Comparison of ENCODE assay signal across 26 mouse cellular contexts in the genomic region with DNA sequence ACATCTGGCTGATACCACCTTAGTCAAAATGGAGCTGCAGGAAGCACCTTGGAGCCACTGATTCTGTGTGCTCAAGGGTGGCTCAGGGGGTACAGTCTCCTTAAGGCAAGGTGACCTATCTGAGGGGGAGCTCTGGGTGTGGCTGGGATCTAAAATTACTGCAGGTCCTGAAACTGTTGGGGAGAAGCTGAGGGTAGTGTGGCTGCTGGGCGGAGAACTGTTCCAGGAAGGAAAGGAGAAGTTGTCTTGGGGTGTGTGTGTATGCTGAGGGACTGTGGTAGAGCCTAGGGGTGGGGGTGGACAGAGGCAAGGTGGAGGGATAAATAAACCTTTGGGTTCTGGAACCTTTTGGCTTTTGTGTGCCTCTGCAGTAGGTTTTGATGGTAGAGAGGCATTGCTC. TPM values are rescaled to one million over a fixed set of nuclear protein-coding genes. Genes with fewer than 3 reads are reported as not detected.
DNase-seq lines count a peak whose midpoint lies in the region; ATAC-seq and TF ChIP-seq lines count a peak whose summit lies in the region.
"Had no signal": no experiment of that assay in that cellular context is flagged by ENCODE, and none has a peak within 500 bp of the region (broad histone marks: within the 10 kb centered on the region; RNA-seq: fewer than 3 reads in every experiment).

No protein-coding gene starts in this region.

- no peaks in the 10 kb centered on the region for H3K9me3 ChIP-seq in liver, embryonic 12.5 days (replicated peaks)
- no peaks in the 10 kb centered on the region for H3K9me3 ChIP-seq in liver, postnatal 0 days (ENCODE audit: low read length)
- H3K9me3 ChIP-seq in midbrain, embryonic 10.5 days (replicated peaks), result no peaks in the 10 kb centered on the region
- H3K9me3 ChIP-seq: embryonic facial prominence, embryonic 12.5 days; heart, embryonic 13.5 days; lung, embryonic 15.5 days; midbrain, embryonic 15.5 days; neural tube, embryonic 12.5 days had no signal

- no peak for TF ChIP-seq EP300 in liver, postnatal 0 days (IDR thresholded peaks at IDR 0.05; ENCODE audit: low read depth)

- H3K27me3 ChIP-seq in liver, embryonic 12.5 days (replicated peaks), result peaks cover 35% of the 10 kb centered on the region
- H3K27me3 ChIP-seq in liver, postnatal 0 days (ENCODE audit: insufficient read depth, low read length), result no peaks in the 10 kb centered on the region
- H3K27me3 ChIP-seq in midbrain, embryonic 10.5 days (ENCODE audit: low read depth, poor library complexity, severe bottlenecking), result peaks cover 7% of the 10 kb centered on the region
- H3K27me3 ChIP-seq: midbrain, embryonic 15.5 days had no signal

- peak overlapping the region; percentile 0; the same call in 1 of the 2 replicates for H3K4me2 ChIP-seq in liver, embryonic 12.5 days
- H3K4me2 ChIP-seq in liver, postnatal 0 days (ENCODE audit: low read depth, low read length), result no peak overlapping the region
- H3K4me2 ChIP-seq: embryonic facial prominence, embryonic 12.5 days; heart, embryonic 13.5 days; hindbrain, embryonic 14.5 days; lung, embryonic 15.5 days; midbrain, embryonic 15.5 days; neural tube, embryonic 12.5 days had no signal

- no peak overlapping the region for H3K4me3 ChIP-seq in liver, embryonic 12.5 days
- H3K4me3 ChIP-seq in liver, postnatal 0 days (ENCODE audit: low read depth, low read length), result no peak overlapping the region
- H3K4me3 ChIP-seq in midbrain, embryonic 10.5 days, result no peak overlapping the region
- H3K4me3 ChIP-seq: embryonic facial prominence, embryonic 12.5 days; heart, embryonic 13.5 days; lung, embryonic 15.5 days; midbrain, embryonic 15.5 days; myocyte; neural tube, embryonic 12.5 days had no signal

- H3K4me1 ChIP-seq in liver, embryonic 12.5 days, result peaks cover 100% of the 10 kb centered on the region
- H3K4me1 ChIP-seq in liver, postnatal 0 days (ENCODE audit: insufficient read depth), result peaks cover 49% of the 10 kb centered on the region
- 0 out of 2 replicates have a peak, but pooled peaks cover 3% of the 10 kb centered on the region for H3K4me1 ChIP-seq in midbrain, embryonic 10.5 days
- H3K4me1 ChIP-seq: embryonic facial prominence, embryonic 12.5 days; lung, embryonic 15.5 days; midbrain, embryonic 15.5 days; neural tube, embryonic 12.5 days had no signal

- DNase-seq in liver, postnatal 0 days, result no peak
- DNase-seq in layer of hippocampus, adult 8-10 months (ENCODE audit: low spot score in 2 of 2), result no peak
- DNase-seq in midbrain, embryonic 10.5 days (ENCODE audit: low spot score), result no peak
- DNase-seq in urinary bladder, postnatal 4 days (ENCODE audit: low spot score in 2 of 2), result no peak
- DNase-seq: adrenal gland, adult 8-10 months; cerebellum, adult 8-10 months; cerebellum, postnatal 25 days; embryo, embryonic 11 days; gastrocnemius, postnatal 25 days; heart, postnatal 10 days; kidney, postnatal 14 days; right cerebral cortex, adult 18-20 months; spleen, adult 18-20 months had no signal

- no peak for TF ChIP-seq CTCF in liver, postnatal 0 days (IDR thresholded peaks at IDR 0.05; ENCODE audit: low read depth)

- peak overlapping the region; percentile 45; the same call in 1 of the 2 replicates for H3K9ac ChIP-seq in liver, embryonic 12.5 days
- H3K9ac ChIP-seq in liver, postnatal 0 days (replicated peaks), result no peak overlapping the region
- H3K9ac ChIP-seq: embryonic facial prominence, embryonic 12.5 days; heart, embryonic 13.5 days; hindbrain, embryonic 14.5 days; lung, embryonic 15.5 days; midbrain, embryonic 15.5 days; neural tube, embryonic 12.5 days had no signal

- no peak for ATAC-seq in liver, embryonic 12.5 days
- no peak for ATAC-seq in liver, postnatal 0 days
- peak; percentile 46 for ATAC-seq in common myeloid progenitor, adult 5-6 weeks (replicated peaks; ENCODE audit: low read depth, poor library complexity, severe bottlenecking)
- peak; percentile 78 for ATAC-seq in megakaryocyte, adult 5-6 weeks (ENCODE audit: poor library complexity, severe bottlenecking)
- ATAC-seq: CD4-positive, CD25-positive, alpha-beta regulatory T cell, adult 4 months; forebrain, embryonic 14.5 days; intestine, postnatal 0 days; midbrain, embryonic 15.5 days had no signal

- peaks cover 86% of the 10 kb centered on the region for H3K36me3 ChIP-seq in liver, embryonic 12.5 days
- H3K36me3 ChIP-seq in liver, postnatal 0 days (replicated peaks; ENCODE audit: insufficient read depth, low read length), result no peaks in the 10 kb centered on the region
- no peaks in the 10 kb centered on the region for H3K36me3 ChIP-seq in midbrain, embryonic 10.5 days
- H3K36me3 ChIP-seq: embryonic facial prominence, embryonic 12.5 days; heart, embryonic 13.5 days; lung, embryonic 15.5 days; midbrain, embryonic 15.5 days; neural tube, embryonic 12.5 days had no signal

- H3K27ac ChIP-seq in liver, embryonic 12.5 days, result peak overlapping the region; percentile 38
- no peak overlapping the region for H3K27ac ChIP-seq in liver, postnatal 0 days (ENCODE audit: low read depth)
- H3K27ac ChIP-seq in midbrain, embryonic 10.5 days (replicated peaks), result no peak overlapping the region
- H3K27ac ChIP-seq: embryonic facial prominence, embryonic 12.5 days; heart, embryonic 13.5 days; hindbrain, embryonic 14.5 days; lung, embryonic 15.5 days; midbrain, embryonic 15.5 days; neural tube, embryonic 12.5 days had no signal

- WGBS in liver, embryonic 12.5 days (ENCODE audit: insufficient replicate concordance), result 46% methylated on average over 1 of the region's 1 CpGs
- WGBS in liver, postnatal 0 days (ENCODE audit: insufficient replicate concordance), result 75% methylated on average over 1 of the region's 1 CpGs
- WGBS in midbrain, embryonic 10.5 days, result 88% methylated on average over 1 of the region's 1 CpGs

RNA-seq across cellular contexts. Expression of a gene that starts 9.6 kb away (rescaled TPM):
- 7.7 and 8.0 TPM in 2 replicates for polyA plus RNA-seq in liver, embryonic 12.5 days (2016; fragmentation: Nextera tagmentation; extraction: Ambion mirVana)
- polyA plus RNA-seq in liver, postnatal 0 days (2015; fragmentation: Nextera tagmentation; extraction: Ambion mirVana), result 2.1 and 2.4 TPM in 2 replicates
- 9.0 and 28.2 TPM in 2 replicates for total RNA-seq in common myeloid progenitor, adult 5-6 weeks (2017)
- 29.5 and 30.0 TPM in 2 replicates for total RNA-seq in megakaryocyte, adult 5-6 weeks (2015)
- 25.1 and 26.5 TPM in 2 replicates for total RNA-seq in megakaryocyte, adult 5-6 weeks (2017)
- total RNA-seq in layer of hippocampus, adult 8-10 months (2022), result 10 to 100 TPM; 30.0 to 39.0 (median 37.0) TPM
- polyA plus RNA-seq in midbrain, embryonic 10.5 days (2016; fragmentation: Nextera tagmentation; extraction: Ambion mirVana), result 1.9 and 3.4 TPM in 2 replicates

Comparison
In these comparisons a context has a peak if more than half of its experiments do, and no peak if none do; other contexts are left out.
1. ATAC-seq: peak in common myeloid progenitor, adult 5-6 weeks (single experiment) and megakaryocyte, adult 5-6 weeks (single experiment); none in liver, embryonic 12.5 days (single experiment) and liver, postnatal 0 days (single experiment).